In genomic region chr10:75010704-75011103, GRCm38 (mm10) we compare ENCODE assay signal across 15 mouse cellular contexts. TPM values are rescaled to one million over a fixed set of nuclear protein-coding genes. Genes with fewer than 3 reads are reported as not detected.
"Had no signal": no experiment of that assay in that cellular context is flagged by ENCODE, and none has a peak within 500 bp of the region (broad histone marks: within the 10 kb centered on the region; RNA-seq: fewer than 3 reads in every experiment).

No protein-coding gene starts in this region.

- H3K27ac ChIP-seq: limb, embryonic 12.5 days; liver, embryonic 13.5 days; lung, embryonic 15.5 days; macrophage; midbrain, embryonic 15.5 days; neural tube, embryonic 12.5 days had no signal

- H3K4me3 ChIP-seq: limb, embryonic 12.5 days; liver, embryonic 13.5 days; lung, embryonic 15.5 days; midbrain, embryonic 15.5 days; neural tube, embryonic 12.5 days had no signal

- DNase-seq: kidney, adult 8-10 months; kidney, postnatal 25 days; liver; liver, embryonic 13.5 days; liver, postnatal 0 days; lung, postnatal 14 days; thymus, adult 18-20 months; thymus, postnatal 14 days had no signal

RNA-seq across cellular contexts. Expression of gene Rsph14, which starts 21.7 kb away (rescaled TPM):
- total RNA-seq: monocyte, adult 5-6 weeks; neutrophil, adult 5-6 weeks had no signal
